ENCODE assay signal across 8 mouse cellular contexts in the genomic region with DNA sequence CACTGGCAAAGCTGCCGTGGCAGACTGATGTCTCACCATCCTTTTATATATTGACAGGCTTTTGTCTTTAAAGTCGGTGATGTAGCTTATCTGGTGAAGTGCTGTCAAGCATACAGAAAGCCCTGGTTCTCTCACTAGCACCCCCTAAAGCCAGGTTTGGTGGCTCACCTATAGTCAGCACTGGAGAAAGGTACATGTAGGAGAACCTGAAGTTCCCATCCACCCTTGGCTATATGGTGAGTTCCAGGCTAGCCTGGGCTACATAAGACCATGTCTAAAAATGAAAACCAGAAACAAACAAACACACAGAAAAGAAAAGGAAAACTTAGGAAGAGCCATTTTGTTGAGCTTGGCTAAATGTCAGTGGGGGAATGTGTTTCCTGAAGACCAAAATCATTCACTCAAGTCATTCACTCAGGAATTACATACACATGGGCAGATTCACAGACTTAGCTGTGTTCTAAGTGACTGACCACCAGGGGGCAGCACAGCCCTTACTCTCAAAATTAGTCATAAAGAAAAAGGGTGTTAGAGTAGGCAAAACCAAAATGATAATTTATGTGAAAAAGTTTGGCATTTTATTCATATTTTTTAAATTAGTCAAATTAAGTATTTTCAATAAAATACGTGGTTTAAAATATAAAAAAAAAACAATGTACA. TPM values are rescaled to one million over a fixed set of nuclear protein-coding genes. Genes with fewer than 3 reads are reported as not detected.
DNase-seq lines count a peak whose midpoint lies in the region; ATAC-seq lines count a peak whose summit lies in the region.

No protein-coding gene starts in this region.

- ATAC-seq in liver, embryonic 13.5 days (ENCODE audit: low read depth): no peak
- ATAC-seq in neural tube, embryonic 14.5 days (ENCODE audit: low read depth): peak; percentile 75; the same call in 1 of the 2 replicates

- H3K4me1 ChIP-seq in liver, embryonic 13.5 days (replicated peaks): no peaks in the 10 kb centered on the region
- H3K4me1 ChIP-seq in neural tube, embryonic 14.5 days (ENCODE audit: control insufficient read depth, insufficient read depth, low read length): no peaks in the 10 kb centered on the region

- DNase-seq in 416B (ENCODE audit: low read depth): peak; percentile 89
- peak; percentile 67 for DNase-seq in adrenal gland, adult 2 months
- DNase-seq in embryo, embryonic 10.5 days (ENCODE audit: low spot score): peak; percentile 90
- DNase-seq in gastrocnemius, postnatal 25 days: peak; percentile 18
- DNase-seq in kidney, postnatal 14 days: peak; percentile 75
- peak; percentile 47 for DNase-seq in liver, embryonic 13.5 days
- peak; percentile 33 for DNase-seq in testis, postnatal 14 days (ENCODE audit: low spot score)

- H3K27ac ChIP-seq in liver, embryonic 13.5 days: no peak overlapping the region
- no peak overlapping the region for H3K27ac ChIP-seq in neural tube, embryonic 14.5 days (ENCODE audit: low read depth, low read length)

- 55% methylated on average over 3 of the region's 3 CpGs for WGBS in liver, embryonic 13.5 days (ENCODE audit: insufficient replicate concordance)
- 72% methylated on average over 3 of the region's 3 CpGs for WGBS in neural tube, embryonic 14.5 days

- no peaks in the 10 kb centered on the region for H3K27me3 ChIP-seq in liver, embryonic 13.5 days
- no peaks in the 10 kb centered on the region for H3K27me3 ChIP-seq in neural tube, embryonic 14.5 days (ENCODE audit: control insufficient read depth, insufficient read depth, low read length)

- H3K36me3 ChIP-seq in liver, embryonic 13.5 days: peaks cover 20% of the 10 kb centered on the region
- peaks cover 10% of the 10 kb centered on the region; the same call in 1 of the 2 replicates for H3K36me3 ChIP-seq in neural tube, embryonic 14.5 days (ENCODE audit: control insufficient read depth, insufficient read depth, low read length)

- no peak overlapping the region for H3K4me2 ChIP-seq in liver, embryonic 13.5 days
- no peak overlapping the region for H3K4me2 ChIP-seq in neural tube, embryonic 14.5 days (ENCODE audit: low read depth, low read length)

- H3K4me3 ChIP-seq in liver, embryonic 13.5 days (replicated peaks): no peak overlapping the region
- no peak overlapping the region for H3K4me3 ChIP-seq in neural tube, embryonic 14.5 days (ENCODE audit: low read depth, low read length)

- no peak overlapping the region for H3K9ac ChIP-seq in liver, embryonic 13.5 days
- no peak overlapping the region for H3K9ac ChIP-seq in neural tube, embryonic 14.5 days (replicated peaks; ENCODE audit: low read depth, low read length)

- H3K9me3 ChIP-seq in liver, embryonic 13.5 days (replicated peaks): no peaks in the 10 kb centered on the region
- no peaks in the 10 kb centered on the region for H3K9me3 ChIP-seq in neural tube, embryonic 14.5 days (ENCODE audit: control insufficient read depth, low read length)

RNA-seq across cellular contexts. Expression of gene Pot1b, which starts 10.1 kb away (rescaled TPM):
- total RNA-seq in adrenal gland, adult 2 months (2021): 1 to 10 TPM; 5.7 to 8.9 TPM
- 0.52 and 0.81 TPM in 2 replicates for polyA plus RNA-seq in adrenal gland, adult 2 months (2012; rRNA removed)
- total RNA-seq in gastrocnemius, postnatal 25 days (2021): 1 to 10 TPM; 1.3 to 2.4 TPM
- 5.2 and 6.1 TPM in 2 replicates for polyA plus RNA-seq in liver, embryonic 13.5 days (2015; fragmentation: Nextera tagmentation; extraction: Ambion mirVana)
- polyA plus RNA-seq in neural tube, embryonic 14.5 days (2014; fragmentation: Nextera tagmentation; extraction: Ambion mirVana): 6.6 and 6.8 TPM in 2 replicates

RNA-seq across cellular contexts. Expression of gene Adgre4, which starts 47.5 kb away (rescaled TPM):
- total RNA-seq in adrenal gland, adult 2 months (2021): under 1 TPM; 0.37 to 0.59 TPM
- 0.15 and 0.22 TPM in 2 replicates for polyA plus RNA-seq in adrenal gland, adult 2 months (2012; rRNA removed)
- under 1 TPM in 1 of 2 experiments, not detected in 1; 0.19 TPM for total RNA-seq in gastrocnemius, postnatal 25 days (2021)
- 1.1 and 1.4 TPM in 2 replicates for polyA plus RNA-seq in liver, embryonic 13.5 days (2015; fragmentation: Nextera tagmentation; extraction: Ambion mirVana)
- polyA plus RNA-seq in neural tube, embryonic 14.5 days (2014; fragmentation: Nextera tagmentation; extraction: Ambion mirVana): 0.09 and 0.24 TPM in 2 replicates

Comparison
In these comparisons a context has a peak if more than half of its experiments do, and no peak if none do; other contexts are left out.
1. DNase-seq: peak in every context shown above with its lines; median percentile 90 in embryo, embryonic 10.5 days; 89 in 416B; 75 in kidney, postnatal 14 days; 67 in adrenal gland, adult 2 months; 47 in liver, embryonic 13.5 days; 33 in testis, postnatal 14 days; 18 in gastrocnemius, postnatal 25 days.